Mouse (Mus musculus) limb, embryonic 12.5 days (tissue): Measurements from ENCODE around the gene Adamtsl4. TPM values are rescaled to one million over a fixed set of nuclear protein-coding genes. Genes with fewer than 3 reads are reported as not detected.
"Not testable (repeated sequence)": the region's sequence is repeated elsewhere in the genome, so short reads cannot be mapped to it uniquely, and the experiment has no call there.

ENCODE experiments used
- ATAC-seq: fragments of 200-750 bp; cut with Nextera tagmentation; 2 replicates; pipeline ENCODE4 v1.8.0; 2017; ENCODE audit warnings: low read depth, moderate TSS enrichment; ENCODE audit not compliant: insufficient number of reproducible peaks, insufficient read depth, low FRiP score, low TSS enrichment
- H3K27ac ChIP-seq: fragments of 300-500 bp; sonication (generic); 2 replicates; pipeline ENCODE4 v1.5.1; 2016; ENCODE audit warnings: mild to moderate bottlenecking, moderate library complexity
- H3K27me3 ChIP-seq: fragments of 300-500 bp; sonication (generic); 2 replicates; pipeline ENCODE4 v1.6.1; 2016; ENCODE audit warnings: mild to moderate bottlenecking, moderate library complexity
- H3K36me3 ChIP-seq: fragments of 300-500 bp; sonication (generic); 2 replicates; pipeline ENCODE4 v1.6.1; 2016; ENCODE audit warnings: mild to moderate bottlenecking, moderate library complexity
- H3K4me1 ChIP-seq: fragments of 300-500 bp; sonication (generic); replicated peaks from 2 replicates; pipeline ENCODE4 v1.6.1; 2016
- H3K4me2 ChIP-seq: fragments of 300-500 bp; sonication (generic); 2 replicates; pipeline ENCODE4 v1.6.1; 2016; ENCODE audit warnings: mild to moderate bottlenecking, moderate library complexity
- H3K4me3 ChIP-seq: fragments of 300-500 bp; sonication (generic); replicated peaks from 2 replicates; pipeline ENCODE4 v1.5.1; 2016; ENCODE audit warnings: mild to moderate bottlenecking
- H3K9ac ChIP-seq: fragments of 300-500 bp; sonication (generic); replicated peaks from 2 replicates; pipeline ENCODE4 v1.6.1; 2016; ENCODE audit warnings: mild to moderate bottlenecking, moderate library complexity
- H3K9me3 ChIP-seq: fragments of 300-500 bp; sonication (generic); 2 replicates; pipeline ENCODE4 v1.6.1; 2016; ENCODE audit warnings: mild to moderate bottlenecking, moderate library complexity
- WGBS: fragments of 180-500 bp; shearing (Covaris S2); methylation state at CpG from one replicate; pipeline ENCODE4 v1.1.7; 2016; 5-methylcytosine and 5-hydroxymethylcytosine counted together
- polyA plus RNA-seq: library from polyadenylated mRNA; unstranded; fragments of >200 nt; fragmentation: Nextera tagmentation; extraction: Ambion mirVana; gene quantifications from 2 replicates; pipeline ENCODE4 v1.2.1, GENCODE M21; 2016

The Adamtsl4 gene
- polyA plus RNA-seq, 1 experiment from 2014 or later: 0.71 TPM

DNA sequence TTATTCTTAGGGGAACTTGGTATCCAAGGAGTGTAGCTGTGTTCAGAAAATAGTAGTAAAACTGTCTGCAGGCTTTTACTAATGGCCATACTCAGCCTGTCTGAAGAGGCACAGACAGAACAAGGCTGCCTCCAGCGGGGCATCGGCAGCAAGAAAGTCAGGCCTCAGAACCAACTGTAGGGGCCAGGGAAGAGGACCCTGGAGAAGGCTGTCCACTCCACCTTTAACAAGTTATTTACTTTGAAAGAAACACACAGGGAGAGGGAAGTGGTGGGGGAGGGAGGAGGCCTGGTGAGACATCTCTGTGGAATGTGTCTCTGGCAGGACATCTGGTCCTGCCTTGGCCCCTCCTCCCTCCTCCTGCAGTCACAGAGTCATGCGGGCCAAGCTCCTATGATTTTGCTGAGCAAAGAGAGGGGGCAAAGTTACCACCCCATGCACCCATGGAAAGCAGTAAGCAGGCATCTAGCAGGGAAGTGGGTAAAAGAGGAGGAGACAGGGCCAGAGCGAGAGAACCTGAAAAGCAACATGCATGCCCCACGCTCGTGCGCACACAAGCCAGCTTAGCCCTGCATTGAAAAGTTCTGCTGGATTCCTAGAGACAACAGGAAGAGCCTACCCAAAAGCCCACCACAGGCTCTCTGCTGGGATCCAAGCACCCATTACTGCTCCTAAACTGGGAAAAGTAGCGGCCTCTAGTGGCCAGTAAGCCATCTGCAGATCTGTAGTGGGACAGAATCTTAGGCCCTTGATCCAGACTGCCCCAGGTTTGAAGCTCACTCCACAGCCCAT, 12.2 kb downstream of the Adamtsl4 start:
- Histone ChIP-seq H3K36me3 (peaks cover 20% of the 10 kb centered on the region; the same call in 1 of the 2 replicates), H3K4me3 (no peak overlapping the region), H3K27ac (peak overlapping the region; percentile 98), H3K9me3 (no peaks in the 10 kb centered on the region), H3K9ac (0 out of 2 replicates have a peak overlapping the region, but pooled peaks have one; percentile 2), H3K27me3 (no peaks in the 10 kb centered on the region), H3K4me1 (peaks cover 52% of the 10 kb centered on the region), H3K4me2 (peak overlapping the region; percentile 55)
- 14% methylated on average over 8 of the region's 8 CpGs for WGBS
- peak; percentile 12; the same call in 1 of the 2 replicates for ATAC-seq

DNA sequence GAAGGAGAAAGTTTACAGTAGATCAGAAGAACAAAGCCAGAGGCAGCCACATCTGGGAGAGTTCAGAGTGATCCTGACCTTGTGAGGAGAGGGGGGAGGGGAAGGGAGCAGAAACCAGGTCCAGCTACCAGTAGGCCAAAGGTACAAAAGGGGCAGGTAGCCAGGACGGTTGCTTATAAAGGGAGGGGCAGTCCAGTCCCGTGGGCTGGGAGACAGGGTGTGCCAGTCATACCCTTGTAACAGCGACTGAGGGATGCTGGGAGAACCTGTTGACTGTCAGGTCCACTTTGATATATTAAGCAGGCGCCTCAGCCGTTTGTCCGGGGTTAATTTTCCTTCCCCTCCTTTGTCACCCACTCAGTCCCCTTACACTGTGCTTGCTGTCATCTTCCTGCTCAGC, 12.9 kb downstream of the Adamtsl4 start:
- peaks cover 52% of the 10 kb centered on the region for H3K4me1 ChIP-seq
- H3K36me3 ChIP-seq: peaks cover 22% of the 10 kb centered on the region; the same call in 1 of the 2 replicates
- no peak for ATAC-seq
- H3K9me3 ChIP-seq: no peaks in the 10 kb centered on the region
- 0 out of 2 replicates have a peak overlapping the region, but pooled peaks have one; percentile 2 for H3K9ac ChIP-seq
- H3K27ac ChIP-seq: peak overlapping the region; percentile 98
- H3K27me3 ChIP-seq: no peaks in the 10 kb centered on the region
- no peak overlapping the region for H3K4me3 ChIP-seq
- 4% methylated on average over 6 of the region's 6 CpGs for WGBS
- peak overlapping the region; percentile 55 for H3K4me2 ChIP-seq

DNA sequence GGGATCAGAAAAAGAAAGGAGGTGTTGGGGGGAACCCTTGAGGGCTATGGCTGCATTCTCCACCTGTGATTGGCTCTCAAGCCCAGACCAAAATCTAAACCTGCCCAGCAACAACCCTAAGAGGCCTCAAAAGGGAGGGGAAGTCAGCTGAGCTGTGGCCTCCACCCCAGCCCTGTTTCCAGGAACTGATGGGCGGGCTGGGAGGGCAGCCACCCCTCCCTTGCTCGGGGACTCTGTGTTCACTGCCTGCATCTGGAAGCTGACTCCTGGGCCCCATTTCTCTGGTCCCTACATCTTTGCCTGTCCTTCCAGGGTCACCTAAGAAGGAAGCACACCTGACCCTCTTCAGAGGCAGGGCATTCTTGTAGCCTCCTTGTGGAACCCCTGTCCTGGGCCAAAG, 13.5 kb downstream of the Adamtsl4 start:
- peak overlapping the region; percentile 28; the same call in 1 of the 2 replicates for H3K4me3 ChIP-seq
- H3K27ac ChIP-seq: peak overlapping the region; percentile 98
- H3K4me2 ChIP-seq: peak overlapping the region; percentile 55
- H3K9me3 ChIP-seq: peaks cover 3% of the 10 kb centered on the region; the same call in 1 of the 2 replicates
- whole genome bisulfite sequencing: 4% methylated on average over 2 of the region's 2 CpGs
- no peaks in the 10 kb centered on the region for H3K27me3 ChIP-seq
- peak overlapping the region; percentile 58; the same call in 1 of the 2 replicates for H3K9ac ChIP-seq
- peaks cover 52% of the 10 kb centered on the region for H3K4me1 ChIP-seq
- peaks cover 27% of the 10 kb centered on the region for H3K36me3 ChIP-seq
- peak; percentile 66 for ATAC-seq

DNA sequence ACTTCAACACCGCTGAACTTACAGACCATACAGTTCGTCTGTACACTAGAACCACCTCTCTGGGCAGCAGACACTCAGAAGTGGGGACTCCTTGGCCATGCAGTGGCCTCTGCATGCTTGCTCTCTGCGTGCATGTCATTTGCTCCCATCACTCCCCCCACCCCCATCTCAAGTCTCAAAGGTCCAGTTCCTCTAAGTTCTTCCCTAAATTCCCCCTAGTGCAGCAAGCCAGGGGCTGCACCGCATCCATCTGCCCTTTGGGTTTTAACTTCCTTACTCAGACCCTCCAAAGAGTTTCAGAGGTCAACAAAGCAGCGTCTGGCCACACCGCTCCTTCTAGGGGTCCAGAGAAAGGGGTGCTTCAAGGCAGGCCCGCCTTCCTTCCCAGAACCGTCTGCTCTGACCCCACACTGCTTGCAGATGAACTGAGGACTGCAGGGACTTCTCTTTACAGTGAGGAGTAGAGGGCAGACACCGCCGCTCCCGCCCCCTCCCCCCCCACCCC, 14.0 kb downstream of the Adamtsl4 start:
- H3K4me1 ChIP-seq: peaks cover 53% of the 10 kb centered on the region
- H3K4me2 ChIP-seq: peak overlapping the region; percentile 55
- WGBS: 9% methylated on average over 11 of the region's 11 CpGs
- no peaks in the 10 kb centered on the region for H3K27me3 ChIP-seq
- peak overlapping the region; percentile 98 for H3K27ac ChIP-seq
- H3K4me3 ChIP-seq: peak overlapping the region; percentile 28
- peak overlapping the region; percentile 58 for H3K9ac ChIP-seq
- ATAC-seq: peak; percentile 66
- peaks cover 5% of the 10 kb centered on the region; the same call in 1 of the 2 replicates for H3K9me3 ChIP-seq
- H3K36me3 ChIP-seq: peaks cover 32% of the 10 kb centered on the region

DNA sequence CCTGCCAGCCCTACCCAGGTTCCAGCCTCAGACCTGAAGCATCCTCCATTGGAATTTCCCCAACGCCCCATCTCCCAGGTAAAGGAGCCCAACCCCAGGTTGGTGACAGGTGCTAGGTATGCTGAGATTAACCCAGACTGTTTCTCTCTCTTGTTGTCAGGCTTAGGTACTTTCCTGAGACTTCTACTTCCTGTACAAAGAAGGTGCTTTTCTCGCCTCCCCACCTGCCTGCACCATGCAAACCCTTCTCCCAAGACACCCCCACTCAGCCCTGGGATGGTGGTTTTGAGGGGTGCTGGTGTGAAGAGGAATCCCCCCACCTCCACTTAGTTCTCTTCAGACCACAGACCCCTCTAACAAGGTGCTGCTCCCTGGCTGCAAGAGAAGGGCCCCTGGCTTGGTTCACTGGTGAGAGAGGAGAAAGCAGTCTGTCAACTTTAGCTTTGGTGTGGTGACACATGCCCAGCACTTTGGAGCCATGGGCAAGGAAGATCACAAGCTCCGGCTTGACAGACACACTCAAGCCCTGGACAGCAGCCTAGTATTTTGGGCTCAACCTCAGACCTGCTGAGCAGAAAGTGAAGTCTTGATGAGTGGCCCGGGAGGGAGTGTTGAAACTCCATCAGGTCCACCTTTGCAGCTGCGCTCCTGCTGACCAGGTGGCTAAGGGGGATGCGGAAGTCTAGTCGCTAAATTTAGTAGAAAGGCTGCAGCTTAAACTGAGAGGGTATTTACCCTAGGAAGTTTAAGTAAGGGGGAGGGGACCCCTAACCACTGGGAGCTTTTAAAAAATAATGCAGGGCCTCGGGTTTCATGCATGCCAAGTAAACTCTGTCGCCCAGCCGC, 14.6 kb downstream of the Adamtsl4 start:
- Histone ChIP-seq H3K4me1 (peaks cover 56% of the 10 kb centered on the region), H3K36me3 (peaks cover 39% of the 10 kb centered on the region), H3K4me2 (peak overlapping the region; percentile 55), H3K4me3 (peak overlapping the region; percentile 28; the same call in 1 of the 2 replicates), H3K9me3 (peaks cover 5% of the 10 kb centered on the region; the same call in 1 of the 2 replicates), H3K27ac (peak overlapping the region; percentile 98), H3K27me3 (no peaks in the 10 kb centered on the region), H3K9ac (peak overlapping the region; percentile 58)
- 29% methylated on average over 10 of the region's 10 CpGs for WGBS
- no peak for ATAC-seq

- Histone ChIP-seq H3K9ac (no peak overlapping the region; the same call in 1 of the 2 replicates), H3K4me2 (peak overlapping the region; percentile 55)
- WGBS: 47% methylated on average over 3 of the region's 3 CpGs
Measured at GRCm38 (mm10) chr3:95672461-95672860, 15.3 kb downstream of the Adamtsl4 start.

DNA sequence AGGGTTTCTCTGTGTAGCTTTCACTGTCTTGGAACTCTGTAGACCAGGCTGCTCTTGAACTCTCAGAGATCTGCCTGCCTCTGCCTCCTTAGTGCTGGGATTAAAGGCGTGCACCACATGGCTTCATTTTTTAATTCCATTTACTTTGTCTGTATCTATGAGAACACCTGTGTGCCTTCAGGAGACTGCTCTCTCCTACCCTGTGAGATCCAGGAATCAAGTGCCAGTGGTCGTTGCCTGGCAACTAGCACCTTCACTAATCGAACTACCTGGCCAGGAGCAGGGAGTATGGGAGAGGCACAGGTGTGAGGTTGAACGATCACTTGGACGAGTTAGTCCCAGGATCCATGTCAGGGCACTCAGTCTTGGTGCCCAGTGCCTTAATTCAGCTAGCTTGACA, 16.5 kb downstream of the Adamtsl4 start:
- Histone ChIP-seq H3K27me3 (no peaks in the 10 kb centered on the region), H3K36me3 (peaks cover 33% of the 10 kb centered on the region), H3K9me3 (peaks cover 5% of the 10 kb centered on the region; the same call in 1 of the 2 replicates), H3K4me2 (no peak overlapping the region), H3K4me1 (peaks cover 55% of the 10 kb centered on the region), H3K4me3 (no peak overlapping the region), H3K27ac (no peak overlapping the region), H3K9ac (no peak overlapping the region)
- no peak for ATAC-seq
- 85% methylated on average over 5 of the region's 5 CpGs for WGBS

More at GRCm38 (mm10) chr3:95672461-95672860, 15.3 kb downstream of the Adamtsl4 start:
- H3K36me3 ChIP-seq: peaks cover 38% of the 10 kb centered on the region
- no peak overlapping the region for H3K4me3 ChIP-seq
- peaks cover 59% of the 10 kb centered on the region for H3K4me1 ChIP-seq
- H3K27ac ChIP-seq: peak overlapping the region; percentile 98
- H3K27me3 ChIP-seq: no peaks in the 10 kb centered on the region
- ATAC-seq: no peak
- H3K9me3 ChIP-seq: peaks cover 5% of the 10 kb centered on the region; the same call in 1 of the 2 replicates

GRCm38 (mm10) chr3:95670419-95670818, 17.3 kb downstream of the Adamtsl4 start:
- Histone ChIP-seq H3K4me1 (peaks cover 49% of the 10 kb centered on the region), H3K36me3 (peaks cover 36% of the 10 kb centered on the region)
- not testable (repeated sequence) for ATAC-seq, H3K27ac ChIP-seq, H3K9ac ChIP-seq, H3K4me2 ChIP-seq, H3K9me3 ChIP-seq, H3K4me3 ChIP-seq, H3K27me3 ChIP-seq
- WGBS: 99% methylated on average over 3 of the region's 3 CpGs

GRCm38 (mm10) chr3:95669309-95669665, 18.4 kb downstream of the Adamtsl4 start:
- H3K4me3 ChIP-seq: no peak overlapping the region
- 86% methylated on average over 3 of the region's 3 CpGs for WGBS
- no peak for ATAC-seq
- peaks cover 5% of the 10 kb centered on the region; the same call in 1 of the 2 replicates for H3K9me3 ChIP-seq
- no peak overlapping the region for H3K4me2 ChIP-seq
- no peak overlapping the region for H3K9ac ChIP-seq
- H3K27ac ChIP-seq: no peak overlapping the region
- peaks cover 41% of the 10 kb centered on the region for H3K4me1 ChIP-seq
- peaks cover 48% of the 10 kb centered on the region for H3K36me3 ChIP-seq
- no peaks in the 10 kb centered on the region for H3K27me3 ChIP-seq

GRCm38 (mm10) chr3:95668589-95669308, 19.0 kb downstream of the Adamtsl4 start:
- H3K36me3 ChIP-seq: peaks cover 53% of the 10 kb centered on the region
- no peak overlapping the region for H3K4me3 ChIP-seq
- H3K9me3 ChIP-seq: peaks cover 5% of the 10 kb centered on the region; the same call in 1 of the 2 replicates
- peaks cover 35% of the 10 kb centered on the region for H3K4me1 ChIP-seq
- 85% methylated on average over 7 of the region's 7 CpGs for WGBS
- no peak for ATAC-seq
- peak overlapping the region; percentile 77 for H3K27ac ChIP-seq
- no peak overlapping the region for H3K4me2 ChIP-seq
- H3K27me3 ChIP-seq: no peaks in the 10 kb centered on the region
- no peak overlapping the region for H3K9ac ChIP-seq
